Mouse (Mus musculus) MEL (cell line): Measurements from ENCODE around the gene Marc1. TPM values are rescaled to one million over a fixed set of nuclear protein-coding genes. Genes with fewer than 3 reads are reported as not detected.

Experiments
- DNase-seq: peaks from one replicate; pipeline ENCODE4 v3.0.0; 2011; ENCODE audit warnings: low read depth, low spot score
- H3K27ac ChIP-seq: 2 replicates; pipeline ENCODE4 v1.5.1; 2012; ENCODE audit warnings: low read depth, mild to moderate bottlenecking, control low read depth, low read length, moderate library complexity; ENCODE audit not compliant: control insufficient read depth
- H3K27me3 ChIP-seq, 2 experiments: fragments of 150-350 bp in 1 of 2; sonication (generic) in 1 of 2; 2 replicates each; pipeline ENCODE4 v1.6.1; 2012; ENCODE audit warnings: low read length in 2 of 2, mild to moderate bottlenecking in 2 of 2, improper control_type of control experiment in 1 of 2, moderate library complexity in 1 of 2; ENCODE audit not compliant: insufficient read depth in 2 of 2, control insufficient read depth in 1 of 2
- H3K36me3 ChIP-seq, 2 experiments: 2 replicates each; pipeline ENCODE4 v1.6.1; 2012 to 2014; ENCODE audit warnings: low read length in 2 of 2, improper control_type of control experiment in 1 of 2, inconsistent platforms in 1 of 2, mild to moderate bottlenecking in 1 of 2; ENCODE audit not compliant: insufficient read depth in 2 of 2, control insufficient read depth in 1 of 2
- H3K4me1 ChIP-seq, 2 experiments: fragments of 150-350 bp in 1 of 2; sonication (generic) in 1 of 2; 2 replicates each; pipeline ENCODE4 v1.6.1; 2012; ENCODE audit warnings: low read length in 2 of 2, improper control_type of control experiment in 1 of 2, mild to moderate bottlenecking in 1 of 2; ENCODE audit not compliant: insufficient read depth in 2 of 2, control insufficient read depth in 1 of 2
- H3K4me3 ChIP-seq, 2 experiments: fragments of 150-350 bp in 1 of 2; sonication (generic) in 1 of 2; 2 replicates each; pipeline ENCODE4 v1.5.1; 2012; ENCODE audit warnings: low read depth in 2 of 2, low read length in 2 of 2, mild to moderate bottlenecking in 2 of 2, moderate library complexity in 2 of 2, control low read depth in 1 of 2, improper control_type of control experiment in 1 of 2; ENCODE audit not compliant: control insufficient read depth in 1 of 2, insufficient read depth in 1 of 2
- H3K79me2 ChIP-seq: 2 replicates; pipeline ENCODE4 v1.6.1; 2012; ENCODE audit warnings: mild to moderate bottlenecking, low read length, moderate library complexity; ENCODE audit not compliant: control insufficient read depth, poor library complexity, insufficient read depth
- H3K9ac ChIP-seq: 2 replicates; pipeline ENCODE4 v1.6.1; 2012; ENCODE audit warnings: low read depth, mild to moderate bottlenecking, control low read depth, low read length, moderate library complexity; ENCODE audit not compliant: control insufficient read depth, poor library complexity, severe bottlenecking
- H3K9me3 ChIP-seq: fragments of 150-350 bp; sonication (generic); replicated peaks from 2 replicates; pipeline ENCODE4 v1.6.1; 2012; ENCODE audit warnings: mild to moderate bottlenecking, low read length, improper control_type of control experiment, moderate library complexity; ENCODE audit not compliant: insufficient read depth
- CTCF ChIP-seq, 3 experiments: IDR thresholded peaks in 2 of 3; conservative IDR thresholded peaks in 1 of 3; 2 replicates each; pipeline ENCODE4 v1.5.1; 2011 to 2012; ENCODE audit warnings: low read length in 3 of 3, low read depth in 2 of 3, mild to moderate bottlenecking in 2 of 3, improper control_type of control experiment in 1 of 3, inconsistent platforms in 1 of 3, mixed read lengths in 1 of 3, moderate library complexity in 1 of 3; ENCODE audit not compliant: control insufficient read depth in 1 of 3, insufficient read depth in 1 of 3, poor library complexity in 1 of 3, severe bottlenecking in 1 of 3
- E2F4 ChIP-seq: IDR thresholded peaks from 2 replicates; pipeline ENCODE4 v1.6.1; 2011; ENCODE audit warnings: low read depth, low read length, improper control_type of control experiment, borderline replicate concordance
- ELF1 ChIP-seq: IDR thresholded peaks from 2 replicates; pipeline ENCODE4 v1.6.1; 2014; ENCODE audit warnings: low read depth, mild to moderate bottlenecking, inconsistent platforms, low read length, improper control_type of control experiment, moderate library complexity
- ETS1 ChIP-seq: IDR thresholded peaks from 2 replicates; pipeline ENCODE4 v1.6.1; 2012; ENCODE audit warnings: low read depth, mild to moderate bottlenecking, inconsistent platforms, low read length, improper control_type of control experiment, moderate library complexity
- GABPA ChIP-seq: IDR thresholded peaks from 2 replicates; pipeline ENCODE4 v1.6.1; 2012; ENCODE audit warnings: low read depth, mild to moderate bottlenecking, inconsistent platforms, low read length, improper control_type of control experiment, moderate library complexity
- GATA1 ChIP-seq: IDR thresholded peaks from 2 replicates; pipeline ENCODE4 v1.6.1; 2011; ENCODE audit warnings: low read depth, low read length, improper control_type of control experiment
- HCFC1 ChIP-seq: IDR thresholded peaks from 2 replicates; pipeline ENCODE4 v1.6.1; 2012; ENCODE audit warnings: low read depth, mild to moderate bottlenecking, inconsistent platforms, low read length, improper control_type of control experiment, moderate library complexity
- MAX ChIP-seq: IDR thresholded peaks from 2 replicates; pipeline ENCODE4 v1.6.1; 2011; ENCODE audit warnings: low read length, improper control_type of control experiment
- MAZ ChIP-seq: IDR thresholded peaks from 2 replicates; pipeline ENCODE4 v1.6.1; 2012; ENCODE audit warnings: low read depth, mild to moderate bottlenecking, inconsistent platforms, low read length, improper control_type of control experiment
- MEF2A ChIP-seq: IDR thresholded peaks from 2 replicates; pipeline ENCODE4 v1.6.1; 2014; ENCODE audit warnings: low read depth, mild to moderate bottlenecking, inconsistent platforms, low read length, improper control_type of control experiment; ENCODE audit not compliant: poor library complexity, insufficient replicate concordance, severe bottlenecking; ENCODE audit errors: extremely low read depth
- MXI1 ChIP-seq: IDR thresholded peaks from 2 replicates; pipeline ENCODE4 v1.6.1; 2011; ENCODE audit warnings: mild to moderate bottlenecking, low read depth, low read length, improper control_type of control experiment
- MYC ChIP-seq: IDR thresholded peaks from 2 replicates; pipeline ENCODE4 v1.6.1; 2011; ENCODE audit warnings: low read depth, mild to moderate bottlenecking, low read length, improper control_type of control experiment, moderate library complexity
- POLR2A ChIP-seq, 2 experiments: IDR thresholded peaks; 2 replicates each; pipeline ENCODE4 v1.6.1; 2011 to 2012; ENCODE audit warnings: low read length in 2 of 2, mild to moderate bottlenecking in 2 of 2, control low read depth in 1 of 2, improper control_type of control experiment in 1 of 2, low read depth in 1 of 2, moderate library complexity in 1 of 2; ENCODE audit not compliant: control insufficient read depth in 1 of 2, insufficient read depth in 1 of 2, poor library complexity in 1 of 2
- RAD21 ChIP-seq: IDR thresholded peaks from 2 replicates; pipeline ENCODE4 v1.6.1; 2011; ENCODE audit warnings: mild to moderate bottlenecking, low read depth, low read length, improper control_type of control experiment
- RCOR1 ChIP-seq: IDR thresholded peaks from 2 replicates; pipeline ENCODE4 v1.6.1; 2012; ENCODE audit warnings: low read depth, mild to moderate bottlenecking, inconsistent platforms, low read length, improper control_type of control experiment
- SIN3A ChIP-seq: IDR thresholded peaks from 2 replicates; pipeline ENCODE4 v1.6.1; 2012; ENCODE audit warnings: low read length, improper control_type of control experiment, inconsistent platforms
- TBP ChIP-seq: IDR thresholded peaks from 2 replicates; pipeline ENCODE4 v1.8.0; 2011; ENCODE audit warnings: low read depth, low read length, improper control_type of control experiment
- TCF12 ChIP-seq: IDR thresholded peaks from 2 replicates; pipeline ENCODE4 v1.6.1; 2014; ENCODE audit warnings: low read depth, mild to moderate bottlenecking, inconsistent platforms, low read length, improper control_type of control experiment, moderate library complexity
- ZC3H11A ChIP-seq: IDR thresholded peaks from 2 replicates; pipeline ENCODE4 v1.6.1; 2012; ENCODE audit warnings: low read depth, mild to moderate bottlenecking, inconsistent platforms, low read length, improper control_type of control experiment
- ZMIZ1 ChIP-seq: IDR thresholded peaks from 2 replicates; pipeline ENCODE4 v1.6.1; 2012; ENCODE audit warnings: low read depth, mild to moderate bottlenecking, inconsistent platforms, low read length, improper control_type of control experiment, moderate library complexity
- ZNF384 ChIP-seq: IDR thresholded peaks from 2 replicates; pipeline ENCODE4 v1.6.1; 2012; ENCODE audit warnings: low read depth, mild to moderate bottlenecking, inconsistent platforms, low read length, improper control_type of control experiment
- polyA plus RNA-seq, 2 experiments: library from polyadenylated mRNA; stranded (reverse) in 1 of 2; unstranded in 1 of 2; fragments of >175 nt in 1 of 2; fragments of >200 nt in 1 of 2; gene quantifications; 2 replicates each; pipeline versions ENCODE4 v1.2.1 to v1.2.4; 2012; ENCODE audit warnings: low replicate concordance in 2 of 2, low read depth in 1 of 2; ENCODE audit not compliant: insufficient read length in 2 of 2, insufficient read depth in 1 of 2, missing spikeins in 1 of 2
- total RNA-seq: library from RNA; depleted of rRNA; stranded (reverse); fragments of 300-350 nt; gene quantifications from 2 replicates; pipeline ENCODE4 v1.2.3, GENCODE M21; 2012

Marc1 gene
- total and polyA plus RNA-seq, 3 experiments: 0.08 to 0.10 TPM; not detected in 1

DNA sequence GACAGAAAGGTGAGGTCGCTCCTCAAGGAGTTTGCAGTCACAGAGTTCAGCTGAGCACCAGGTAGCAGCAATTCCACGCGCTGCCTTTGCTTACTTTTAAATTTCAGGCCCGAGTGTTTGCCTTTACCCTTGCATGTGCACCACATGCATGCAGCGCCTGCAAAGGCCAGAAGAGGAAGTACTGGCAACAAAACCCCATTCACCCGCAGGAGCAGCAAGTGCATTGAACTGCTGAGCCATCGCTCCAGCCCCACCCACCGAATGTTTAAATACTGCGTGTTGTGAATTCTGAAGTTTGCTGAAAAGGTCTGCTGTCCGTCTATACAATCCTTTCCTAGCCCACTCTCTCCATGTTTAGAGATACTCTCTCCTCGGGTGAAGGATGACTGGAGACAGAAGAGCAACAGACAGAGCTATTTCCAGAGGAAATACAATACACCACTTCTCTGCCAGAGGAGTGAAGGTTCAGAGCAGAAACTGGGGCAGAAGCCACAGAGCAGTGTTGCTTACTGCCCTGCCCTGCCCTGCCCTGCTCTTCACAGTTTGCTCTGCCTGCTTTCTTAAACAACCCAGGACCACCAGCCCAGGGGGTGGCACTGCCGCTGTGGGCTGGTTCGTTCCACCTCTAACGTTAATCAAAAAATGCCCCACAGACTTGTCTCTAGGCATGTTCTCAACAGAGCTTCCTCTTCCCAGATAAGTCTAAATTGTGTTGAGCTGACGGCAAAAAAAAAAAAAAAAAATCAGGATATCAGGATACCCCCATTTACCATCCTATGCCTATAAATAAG lies 3.3 kb downstream of the Marc1 start:
- H3K27ac ChIP-seq: peak overlapping the region; percentile 54
- peak overlapping the region; percentile 66 for H3K9ac ChIP-seq
- TF ChIP-seq ZC3H11A (no peak), RAD21 (no peak; the same call in 1 of the 2 replicates), E2F4 (no peak), MAX (peak; percentile 86), RCOR1 (0 out of 2 replicates have a peak, but pooled peaks have one; percentile 3), MYC (peak; percentile 93), ZNF384 (peak; percentile 76), ZMIZ1 (no peak), TBP (peak; percentile 71), GABPA (no peak), GATA1 (no peak), ELF1 (0 out of 2 replicates have a peak, but pooled peaks have one; percentile 32), MAZ (peak; percentile 62; the same call in 1 of the 2 replicates), ETS1 (peak; percentile 35; the same call in 1 of the 2 replicates), MXI1 (peak; percentile 88), POLR2A (IDR thresholded peaks at IDR 0.05; ENCODE audit: control insufficient read depth in 1 of 2, insufficient read depth in 1 of 2, low read depth in 1 of 2, low read length in 2 of 2, poor library complexity in 1 of 2) (peak in 1 of 2 experiments; percentile 51; a peak in 2 of 4 replicates), CTCF (IDR thresholded peaks at IDR 0.05 in 2 of 3, conservative IDR thresholded peaks at IDR 0.05 in 1 of 3; ENCODE audit: control insufficient read depth in 1 of 3, insufficient read depth in 1 of 3, low read depth in 2 of 3, low read length in 3 of 3, poor library complexity in 1 of 3, severe bottlenecking in 1 of 3) (peak; percentile 9 to 28 (median 14); a peak in 3 of 6 replicates), SIN3A (peak; percentile 69)
- TF ChIP-seq, all 39 proteins: peak for 12

DNA sequence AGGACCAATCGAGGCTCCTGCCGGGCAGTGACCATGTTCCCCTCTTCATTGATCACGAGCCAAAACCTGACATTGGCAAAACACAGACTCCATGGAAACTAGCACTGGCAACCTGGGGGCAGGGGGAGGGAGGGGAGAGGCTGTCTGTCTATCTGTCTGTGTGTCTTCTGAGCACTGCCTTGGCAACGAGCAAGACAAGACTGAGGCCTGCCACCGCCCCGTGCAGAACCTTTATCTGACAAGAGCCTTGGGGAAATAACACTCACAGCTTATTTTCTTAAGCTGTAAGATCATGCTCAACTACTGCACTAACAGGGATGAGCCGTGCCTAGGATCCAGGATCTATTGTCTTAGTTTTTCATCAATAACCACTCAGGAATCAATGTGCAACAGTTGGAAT lies 4.0 kb downstream of the Marc1 start:
- Histone ChIP-seq H3K9ac (peak overlapping the region; percentile 66), H3K79me2 (no peaks in the 10 kb centered on the region), H3K27me3 (no peaks in the 10 kb centered on the region), H3K36me3 (peaks cover 0 to 4% of the 10 kb centered on the region in 2 experiments; a peak in 1 of 4 replicates), H3K4me1 (peaks cover 0 to 8% of the 10 kb centered on the region in 2 experiments; a peak in 1 of 4 replicates), H3K4me3 (peak overlapping the region; percentile 5 to 46; a peak in 1 of 4 replicates), H3K27ac (peak overlapping the region; percentile 38; the same call in 1 of the 2 replicates), H3K9me3 (no peaks in the 10 kb centered on the region)
- no peak for TF ChIP-seq MEF2A
- TF ChIP-seq ETS1: 0 out of 2 replicates have a peak, but pooled peaks have one; percentile 15
- TF ChIP-seq ZC3H11A: no peak
- TF ChIP-seq MXI1: no peak
- TF ChIP-seq TCF12: 0 out of 2 replicates have a peak, but pooled peaks have one; percentile 8
- no peak for TF ChIP-seq RAD21
- TF ChIP-seq HCFC1: 0 out of 2 replicates have a peak, but pooled peaks have one; percentile 1
- no peak for TF ChIP-seq MAZ
- DNase-seq: peak; percentile 67

More for the DNA sequence above, 3.3 kb downstream of the Marc1 start:
- H3K79me2 ChIP-seq: no peaks in the 10 kb centered on the region
- peak; percentile 91 for DNase-seq
- H3K4me1 ChIP-seq: peaks cover 0 to 8% of the 10 kb centered on the region in 2 experiments; a peak in 1 of 4 replicates
- H3K27me3 ChIP-seq: no peaks in the 10 kb centered on the region
- H3K9me3 ChIP-seq: no peaks in the 10 kb centered on the region
- peaks cover 0 to 4% of the 10 kb centered on the region in 2 experiments; a peak in 1 of 4 replicates for H3K36me3 ChIP-seq
- H3K4me3 ChIP-seq: peak overlapping the region; percentile 46 to 65
